Mouse (Mus musculus): Measurements from ENCODE around the gene Ptbp3. TPM values are rescaled to one million over a fixed set of nuclear protein-coding genes. Genes with fewer than 3 reads are reported as not detected.

The Ptbp3 gene
- polyA plus RNA-seq, 1 experiment from 2014 or later, result 39.9 TPM

DNA sequence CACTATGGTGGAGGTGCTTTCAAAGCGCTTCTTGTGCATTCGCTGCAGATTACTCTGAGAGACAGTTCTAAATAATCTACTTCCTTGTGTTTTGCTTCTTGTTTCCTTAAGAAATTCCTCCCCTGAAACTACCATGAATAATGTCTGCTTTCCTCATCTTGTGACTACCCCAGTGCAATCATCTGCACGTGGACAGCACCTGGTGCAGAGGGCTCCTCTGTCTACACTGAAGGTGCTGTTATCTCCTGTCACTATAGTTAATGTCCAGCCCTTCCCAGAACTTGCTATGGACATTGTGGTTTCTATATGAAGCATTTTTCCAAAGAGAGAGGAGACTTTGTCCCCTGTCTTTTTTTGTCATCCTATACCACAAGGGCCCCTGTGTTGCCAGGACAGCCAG lies 4.4 kb upstream of the Ptbp3 start:
- H3K9me3 ChIP-seq, result no peaks in the 10 kb centered on the region
- no peaks in the 10 kb centered on the region for H3K4me1 ChIP-seq (replicated peaks)
- no peak for ATAC-seq (ENCODE audit: insufficient number of reproducible peaks, insufficient read depth, low FRiP score, low TSS enrichment, low read depth)
- no peaks in the 10 kb centered on the region for H3K36me3 ChIP-seq
- WGBS, result 74% methylated on average over 3 of the region's 3 CpGs
- no peak overlapping the region for H3K4me3 ChIP-seq (replicated peaks)
- H3K9ac ChIP-seq (replicated peaks), result no peak overlapping the region
- H3K4me2 ChIP-seq, result no peak overlapping the region
- no peaks in the 10 kb centered on the region for H3K27me3 ChIP-seq
- H3K27ac ChIP-seq, result no peak overlapping the region

DNA sequence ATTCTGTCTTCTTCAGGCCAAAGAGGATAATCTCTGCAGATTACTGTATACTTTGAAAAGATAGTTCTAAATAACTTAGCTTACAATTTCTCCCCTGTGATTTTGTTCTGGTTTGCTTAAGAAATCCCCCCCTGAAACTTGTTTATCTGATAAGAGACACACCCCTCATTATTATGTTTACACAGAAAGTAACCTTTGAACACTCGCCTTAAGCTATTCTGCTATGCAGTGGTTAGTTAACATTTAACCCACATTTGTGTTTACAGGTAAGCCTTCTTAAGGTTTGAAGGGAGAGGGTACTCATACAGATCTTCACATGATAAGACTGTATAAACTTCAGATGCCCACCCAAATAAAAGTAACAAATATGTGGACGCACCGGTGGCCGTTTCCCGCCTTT lies 3.7 kb upstream of the Ptbp3 start:
- Histone ChIP-seq H3K4me1 (replicated peaks) (no peaks in the 10 kb centered on the region), H3K36me3 (no peaks in the 10 kb centered on the region), H3K4me2 (no peak overlapping the region), H3K27ac (no peak overlapping the region), H3K4me3 (replicated peaks) (no peak overlapping the region), H3K9me3 (no peaks in the 10 kb centered on the region), H3K27me3 (no peaks in the 10 kb centered on the region), H3K9ac (replicated peaks) (no peak overlapping the region)
- WGBS, result 88% methylated on average over 5 of the region's 5 CpGs
- ATAC-seq (ENCODE audit: insufficient number of reproducible peaks, insufficient read depth, low FRiP score, low TSS enrichment, low read depth), result no peak

DNA sequence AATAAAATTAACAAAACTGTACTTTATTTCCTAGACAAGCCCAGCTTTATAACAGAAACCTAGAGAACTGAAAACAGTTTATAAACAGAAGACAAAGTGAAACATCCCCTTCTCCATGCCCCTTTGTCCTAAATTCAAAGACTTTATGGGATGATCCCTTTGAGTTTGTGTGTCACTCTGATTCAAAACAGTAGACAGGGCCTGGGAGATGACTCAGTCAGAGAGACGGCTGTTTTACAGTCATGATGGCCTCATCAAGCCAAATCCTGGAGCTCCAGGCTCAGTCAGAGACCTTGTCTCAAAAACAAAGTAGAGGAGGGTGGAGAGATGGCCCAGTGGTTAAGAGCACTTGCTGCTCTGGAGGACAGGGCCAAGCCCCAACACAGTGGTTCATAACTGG lies 2.7 kb upstream of the Ptbp3 start:
- Histone ChIP-seq H3K27ac (no peak overlapping the region), H3K36me3 (no peaks in the 10 kb centered on the region), H3K27me3 (no peaks in the 10 kb centered on the region), H3K9me3 (no peaks in the 10 kb centered on the region), H3K4me1 (replicated peaks) (peaks cover 7% of the 10 kb centered on the region; the same call in 1 of the 2 replicates), H3K4me2 (no peak overlapping the region), H3K9ac (replicated peaks) (no peak overlapping the region), H3K4me3 (replicated peaks) (no peak overlapping the region)
- WGBS, result 79% methylated on average over 1 of the region's 1 CpGs
- ATAC-seq (ENCODE audit: insufficient number of reproducible peaks, insufficient read depth, low FRiP score, low TSS enrichment, low read depth), result no peak

DNA sequence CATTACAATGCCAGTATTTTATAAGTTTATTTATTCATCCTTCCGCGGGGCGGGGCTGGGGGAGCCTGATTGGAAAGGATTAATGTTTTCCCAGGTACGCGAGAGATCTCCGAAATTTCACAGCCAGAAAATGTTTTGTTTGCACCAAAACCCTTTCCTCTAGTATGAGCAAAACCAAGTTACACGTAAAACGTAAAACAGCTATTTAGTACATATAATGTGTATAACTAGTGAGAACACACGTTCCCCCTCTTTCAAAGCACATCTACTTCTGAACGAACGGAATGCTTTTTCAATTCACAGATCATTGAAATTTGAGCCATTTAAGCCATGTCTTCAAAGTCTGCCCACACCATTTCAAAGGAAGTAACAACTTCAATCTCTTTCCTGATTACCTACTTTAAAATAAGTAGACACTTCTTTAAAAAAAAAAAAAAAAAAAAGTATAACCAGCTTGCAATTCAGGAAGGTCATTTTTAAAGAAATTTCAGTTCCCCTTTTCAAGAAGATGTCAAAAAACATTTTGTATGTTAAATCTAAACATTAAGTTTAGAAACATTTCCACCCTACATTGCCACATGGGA lies 905 bp upstream of the Ptbp3 start:
- no peaks in the 10 kb centered on the region for H3K27me3 ChIP-seq
- H3K9me3 ChIP-seq, result no peaks in the 10 kb centered on the region
- no peaks in the 10 kb centered on the region for H3K36me3 ChIP-seq
- peak overlapping the region; percentile 93 for H3K27ac ChIP-seq
- no peak for ATAC-seq (ENCODE audit: insufficient number of reproducible peaks, insufficient read depth, low FRiP score, low TSS enrichment, low read depth)
- peak overlapping the region; percentile 71 for H3K4me2 ChIP-seq
- H3K4me3 ChIP-seq (replicated peaks), result peak overlapping the region; percentile 83
- WGBS, result 10% methylated on average over 11 of the region's 11 CpGs
- H3K4me1 ChIP-seq (replicated peaks), result peaks cover 7% of the 10 kb centered on the region
- peak overlapping the region; percentile 81 for H3K9ac ChIP-seq (replicated peaks)

DNA sequence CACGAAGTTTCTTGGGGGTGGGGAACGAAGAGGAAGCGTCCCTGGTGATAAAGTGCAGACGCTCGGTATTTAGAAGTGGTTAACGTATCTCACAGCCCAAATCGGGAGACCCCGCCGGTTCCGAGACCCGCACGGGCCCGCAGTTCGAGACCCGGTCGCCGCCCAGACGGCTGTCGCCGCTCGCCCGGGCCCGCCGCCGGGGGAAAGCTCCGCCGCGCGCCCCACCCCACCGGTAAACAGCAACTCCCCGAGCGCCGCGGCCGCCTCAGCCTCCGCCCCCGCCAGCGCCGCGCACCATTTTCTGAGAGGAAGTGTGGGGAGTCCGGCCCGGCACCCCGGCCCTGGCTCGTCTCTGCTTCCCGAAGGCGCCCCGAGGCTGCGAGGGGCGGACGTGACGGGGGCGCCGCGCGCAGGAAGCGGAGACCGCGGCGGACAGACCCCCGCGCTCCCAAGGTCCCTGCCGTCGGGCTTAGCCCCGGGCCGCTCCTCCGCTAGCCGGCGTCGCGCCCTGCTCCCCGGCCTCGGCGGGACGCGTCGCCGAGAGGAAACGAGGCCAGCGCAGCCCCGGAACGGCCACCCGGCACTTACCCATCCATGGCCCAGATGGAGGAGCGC lies 497 bp downstream of the Ptbp3 start:
- ATAC-seq (ENCODE audit: insufficient number of reproducible peaks, insufficient read depth, low FRiP score, low TSS enrichment, low read depth), result peak; percentile 15; the same call in 1 of the 2 replicates
- Histone ChIP-seq H3K4me3 (replicated peaks) (peak overlapping the region; percentile 83), H3K4me2 (peak overlapping the region; percentile 71), H3K27me3 (no peaks in the 10 kb centered on the region), H3K9ac (replicated peaks) (peak overlapping the region; percentile 91), H3K36me3 (no peaks in the 10 kb centered on the region), H3K27ac (peak overlapping the region; percentile 93), H3K9me3 (no peaks in the 10 kb centered on the region), H3K4me1 (replicated peaks) (peaks cover 10% of the 10 kb centered on the region)
- 1% methylated on average over 83 of the region's 83 CpGs for WGBS

DNA sequence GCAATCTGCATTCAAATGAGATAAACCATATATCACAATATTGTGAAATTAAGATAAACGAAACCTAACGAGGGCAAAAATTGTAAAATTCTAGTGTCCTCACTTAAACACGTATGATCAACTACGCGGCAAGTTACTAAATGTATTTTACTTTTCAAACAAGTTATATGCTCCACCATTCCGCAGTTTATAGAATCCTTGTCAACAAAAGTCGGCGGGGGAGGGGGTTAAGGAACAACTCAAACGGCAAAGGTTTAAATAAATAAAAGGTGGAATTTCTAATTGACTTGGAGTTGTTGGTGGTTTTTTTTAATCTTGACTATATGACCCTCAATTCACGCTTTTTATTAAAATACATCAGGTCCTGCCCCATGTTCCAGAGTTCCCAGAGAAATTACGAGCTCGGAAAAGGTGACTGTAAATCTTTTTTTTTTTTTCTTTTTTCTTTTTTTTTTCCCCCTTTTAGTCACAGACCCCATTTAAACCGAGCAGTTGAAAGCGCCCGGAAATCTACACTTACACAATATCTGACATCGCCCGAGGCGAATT lies 1.1 kb downstream of the Ptbp3 start:
- WGBS, result 3% methylated on average over 18 of the region's 18 CpGs
- Histone ChIP-seq H3K27ac (no peak overlapping the region; the same call in 1 of the 2 replicates), H3K27me3 (no peaks in the 10 kb centered on the region), H3K4me1 (replicated peaks) (peaks cover 10% of the 10 kb centered on the region), H3K9ac (replicated peaks) (peak overlapping the region; percentile 91), H3K4me2 (peak overlapping the region; percentile 71), H3K36me3 (no peaks in the 10 kb centered on the region), H3K9me3 (no peaks in the 10 kb centered on the region), H3K4me3 (replicated peaks) (peak overlapping the region; percentile 83)
- ATAC-seq (ENCODE audit: insufficient number of reproducible peaks, insufficient read depth, low FRiP score, low TSS enrichment, low read depth), result no peak

DNA sequence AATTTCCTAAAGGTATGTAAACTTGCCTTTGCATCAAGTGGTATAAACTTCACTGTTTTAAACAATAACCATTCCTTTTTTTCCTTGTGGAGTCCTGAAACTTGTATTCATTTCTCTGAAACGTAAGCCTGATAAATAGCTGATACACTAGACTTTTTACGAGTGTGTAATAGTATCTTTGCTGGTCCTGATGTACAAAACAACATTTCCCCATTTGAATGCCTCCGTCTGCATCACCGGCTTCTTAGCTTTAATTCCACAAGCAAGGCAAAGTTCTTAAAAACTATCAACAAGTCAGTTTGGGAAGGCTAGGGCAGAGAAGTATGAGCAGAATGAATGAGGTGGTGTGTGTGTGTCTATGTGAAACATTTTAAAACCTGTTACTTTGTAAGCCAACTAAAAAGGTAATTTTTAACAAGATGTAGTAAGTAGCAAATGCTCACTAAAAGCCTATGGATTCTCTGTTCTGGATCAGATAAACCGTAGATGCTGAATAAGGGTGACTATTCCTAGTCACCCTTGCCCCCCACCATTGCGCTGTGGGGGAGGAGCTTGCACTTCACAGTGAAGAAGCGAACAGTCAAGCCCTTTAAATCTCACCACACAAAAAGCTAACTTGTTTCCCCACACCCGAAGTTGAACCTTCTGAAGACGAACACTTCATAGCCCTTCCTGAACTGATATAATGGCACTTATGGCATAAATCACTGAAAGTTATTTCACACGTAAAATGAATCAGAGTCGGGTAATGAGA lies 1.9 kb downstream of the Ptbp3 start:
- H3K4me1 ChIP-seq (replicated peaks), result peaks cover 10% of the 10 kb centered on the region
- no peak overlapping the region; the same call in 1 of the 2 replicates for H3K9ac ChIP-seq (replicated peaks)
- H3K4me2 ChIP-seq, result peak overlapping the region; percentile 71
- H3K9me3 ChIP-seq, result no peaks in the 10 kb centered on the region
- ATAC-seq (ENCODE audit: insufficient number of reproducible peaks, insufficient read depth, low FRiP score, low TSS enrichment, low read depth), result no peak
- H3K36me3 ChIP-seq, result no peaks in the 10 kb centered on the region
- no peaks in the 10 kb centered on the region for H3K27me3 ChIP-seq
- no peak overlapping the region for H3K27ac ChIP-seq
- peak overlapping the region; percentile 83 for H3K4me3 ChIP-seq (replicated peaks)
- 16% methylated on average over 11 of the region's 11 CpGs for WGBS

DNA sequence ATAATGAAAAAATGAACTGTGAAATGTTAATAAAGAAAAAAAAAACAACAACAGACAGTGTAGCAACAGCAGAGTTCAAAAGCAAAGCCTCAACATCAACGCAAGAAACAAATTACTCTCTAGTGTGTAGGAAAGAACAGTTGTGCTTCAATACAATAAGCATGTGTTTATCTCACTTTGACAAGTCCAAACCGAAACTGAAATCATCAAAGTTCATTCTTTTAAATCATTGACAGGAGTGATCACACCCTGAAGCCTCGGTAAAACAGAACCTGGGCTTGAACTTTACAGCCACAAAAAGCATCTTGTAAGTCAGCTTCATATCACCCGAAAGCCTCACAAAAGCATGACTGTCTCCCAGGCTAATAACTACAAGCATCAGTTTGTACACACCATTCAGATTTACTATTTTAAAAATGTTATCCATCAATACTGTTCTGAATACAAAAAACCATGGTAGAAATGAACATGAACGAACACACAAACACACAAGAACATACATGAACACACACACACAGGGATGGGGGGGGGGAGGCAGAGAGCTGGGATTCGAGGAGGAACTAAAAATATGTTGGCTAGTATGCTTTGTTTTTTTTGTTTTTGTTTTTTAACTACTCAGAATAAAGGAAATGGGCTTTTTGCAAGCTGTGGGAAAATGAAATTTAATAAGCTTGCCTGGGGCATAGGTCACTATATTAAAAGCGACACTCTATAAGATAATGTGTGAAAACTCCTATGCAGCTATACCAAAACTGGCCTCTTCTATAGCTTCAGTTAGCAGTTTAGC lies 2.7 kb downstream of the Ptbp3 start:
- Histone ChIP-seq H3K27ac (no peak overlapping the region), H3K4me2 (peak overlapping the region; percentile 71), H3K36me3 (no peaks in the 10 kb centered on the region), H3K9ac (replicated peaks) (no peak overlapping the region), H3K9me3 (no peaks in the 10 kb centered on the region), H3K4me1 (replicated peaks) (peaks cover 10% of the 10 kb centered on the region), H3K4me3 (replicated peaks) (no peak overlapping the region), H3K27me3 (no peaks in the 10 kb centered on the region)
- WGBS, result 60% methylated on average over 7 of the region's 7 CpGs
- no peak for ATAC-seq (ENCODE audit: insufficient number of reproducible peaks, insufficient read depth, low FRiP score, low TSS enrichment, low read depth)

DNA sequence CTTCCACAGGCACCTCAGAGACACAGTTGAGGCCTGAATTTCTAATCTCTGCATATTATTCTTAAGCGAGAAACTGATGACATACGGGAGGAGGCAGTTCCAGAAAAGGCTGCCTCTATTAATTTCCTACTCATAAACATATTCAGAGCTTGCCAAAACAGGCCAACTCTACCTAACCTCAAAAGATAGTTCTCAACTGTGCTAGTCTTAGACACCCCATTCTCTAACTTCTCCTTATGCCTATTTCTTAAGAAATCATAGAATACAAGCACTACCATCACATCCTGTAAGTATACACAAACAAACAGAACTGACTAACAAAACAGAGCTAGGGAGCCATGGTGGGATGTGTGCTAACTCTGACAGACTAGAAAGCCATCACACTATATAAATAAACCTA lies 4.5 kb downstream of the Ptbp3 start:
- Histone ChIP-seq H3K4me3 (replicated peaks) (no peak overlapping the region), H3K4me2 (no peak overlapping the region), H3K9me3 (no peaks in the 10 kb centered on the region), H3K36me3 (no peaks in the 10 kb centered on the region), H3K27me3 (no peaks in the 10 kb centered on the region), H3K4me1 (replicated peaks) (peaks cover 10% of the 10 kb centered on the region), H3K27ac (no peak overlapping the region), H3K9ac (replicated peaks) (no peak overlapping the region)
- 75% methylated on average over 2 of the region's 2 CpGs for WGBS
- ATAC-seq (ENCODE audit: insufficient number of reproducible peaks, insufficient read depth, low FRiP score, low TSS enrichment, low read depth), result no peak

DNA sequence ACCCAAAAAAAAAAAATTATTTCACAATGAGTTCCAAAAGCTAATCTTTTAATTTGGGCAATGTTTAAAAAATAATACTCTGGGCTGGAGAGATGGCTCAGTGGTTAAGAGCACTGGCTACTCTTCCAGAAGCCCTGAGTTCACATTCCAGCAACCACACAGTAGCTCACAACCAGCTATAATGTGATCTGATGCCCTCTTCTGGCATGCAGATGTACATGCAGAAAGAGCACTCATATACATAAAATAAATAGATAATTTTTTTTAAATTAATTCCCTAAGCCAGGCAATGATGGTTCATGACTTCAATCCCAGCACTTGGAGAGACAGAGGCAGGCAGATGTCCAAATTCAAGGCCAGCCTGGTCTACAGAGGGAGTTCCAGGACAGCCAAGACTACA lies 6.2 kb downstream of the Ptbp3 start:
- H3K4me2 ChIP-seq, result no peak overlapping the region
- no peak for ATAC-seq (ENCODE audit: insufficient number of reproducible peaks, insufficient read depth, low FRiP score, low TSS enrichment, low read depth)
- no peak overlapping the region for H3K9ac ChIP-seq (replicated peaks)
- no peaks in the 10 kb centered on the region for H3K27me3 ChIP-seq
- no peaks in the 10 kb centered on the region for H3K36me3 ChIP-seq
- peaks cover 10% of the 10 kb centered on the region for H3K4me1 ChIP-seq (replicated peaks)
- H3K9me3 ChIP-seq, result no peaks in the 10 kb centered on the region
- H3K27ac ChIP-seq, result no peak overlapping the region
- no peak overlapping the region for H3K4me3 ChIP-seq (replicated peaks)

DNA sequence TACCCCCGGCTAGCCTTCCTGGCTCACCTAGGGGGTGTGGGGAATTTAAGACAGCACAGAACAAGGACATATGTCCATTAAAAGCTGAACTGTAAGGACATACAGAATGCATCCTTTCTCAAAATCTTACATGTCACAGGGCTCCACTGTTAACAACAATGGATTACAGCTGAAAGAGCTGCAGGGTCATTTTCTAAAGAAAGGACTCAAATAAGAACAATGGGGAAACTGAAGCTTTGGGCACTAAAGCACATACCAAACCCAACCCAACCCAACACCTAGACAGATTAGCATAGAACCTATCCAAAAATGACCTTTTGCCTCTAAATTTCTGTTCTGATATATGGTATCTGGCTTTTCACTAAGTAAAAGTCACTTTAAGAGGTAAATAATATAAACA lies 12.9 kb downstream of the Ptbp3 start:
- no peaks in the 10 kb centered on the region for H3K27me3 ChIP-seq
- no peak overlapping the region for H3K9ac ChIP-seq (replicated peaks)
- 93% methylated on average over 1 of the region's 1 CpGs for WGBS
- H3K9me3 ChIP-seq, result no peaks in the 10 kb centered on the region
- H3K27ac ChIP-seq, result no peak overlapping the region
- no peaks in the 10 kb centered on the region for H3K36me3 ChIP-seq
- H3K4me2 ChIP-seq, result no peak overlapping the region
- ATAC-seq (ENCODE audit: insufficient number of reproducible peaks, insufficient read depth, low FRiP score, low TSS enrichment, low read depth), result no peak
- no peak overlapping the region for H3K4me3 ChIP-seq (replicated peaks)
- H3K4me1 ChIP-seq (replicated peaks), result no peaks in the 10 kb centered on the region

Measured in limb, embryonic 12.5 days (tissue).